Mouse (Mus musculus): ENCODE results near the gene Stard3.

Gene Stard3

DNA sequence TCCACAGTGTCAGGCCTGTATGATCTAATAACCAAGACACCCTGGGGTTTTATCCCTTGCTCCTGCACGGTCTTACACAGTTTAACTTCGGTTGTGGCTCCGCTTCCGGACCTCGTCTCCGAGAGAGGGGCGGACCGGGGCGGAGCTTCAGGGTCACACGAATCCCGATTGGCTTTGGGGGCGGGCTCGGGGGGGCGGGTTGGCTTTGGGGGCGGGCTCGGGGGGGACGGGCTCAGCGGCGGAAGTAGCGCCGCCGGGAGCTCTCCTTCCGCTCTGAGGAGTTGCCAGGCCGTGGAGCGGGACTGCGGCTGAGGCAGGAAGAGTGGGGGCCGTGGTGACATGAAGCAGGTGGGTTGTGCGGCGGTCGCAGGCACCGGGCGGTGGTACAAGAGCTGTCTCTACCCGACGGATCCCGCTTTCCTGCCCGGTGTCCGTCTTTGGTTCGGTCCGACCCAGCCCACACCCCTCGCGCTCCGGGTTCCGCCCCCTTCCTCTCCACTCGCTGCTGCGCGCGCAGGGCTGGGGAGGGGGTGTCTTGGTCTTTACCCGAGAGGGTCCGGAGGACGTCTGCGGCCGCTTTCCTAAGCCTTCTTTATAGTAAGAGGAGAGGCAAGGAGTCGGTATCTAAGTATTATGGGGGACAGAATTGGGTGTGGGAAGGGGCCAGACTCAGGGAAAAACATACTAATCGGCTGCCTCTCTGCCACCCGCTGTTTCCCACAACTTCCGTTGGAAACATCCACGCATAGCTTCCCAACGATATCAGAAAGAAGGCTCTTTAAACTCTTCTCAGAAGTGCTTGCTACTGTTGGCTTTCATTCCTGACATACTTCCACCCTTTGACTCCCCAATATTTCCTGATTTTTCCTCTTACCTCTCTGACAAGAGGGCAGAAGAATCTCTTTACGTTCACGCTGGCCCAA, at the start of gene Stard3:
Gene Stard3, plus strand, starts transcription at position 208 of the 923 bp plus-strand sequence.
- POLR2A ChIA-PET: interaction anchor here (0.5 to 3.3 kb wide), 66 partner anchors 8 to 588 kb away, joined by 3 to 28 read pairs (median 4); partner anchors contain the start of genes Ormdl3 (in 2 of the 4), Pgap3 (in 2 of the 4), Ppp1r1b (in 2 of the 4) and Tcap (in 2 of the 4)

DNA sequence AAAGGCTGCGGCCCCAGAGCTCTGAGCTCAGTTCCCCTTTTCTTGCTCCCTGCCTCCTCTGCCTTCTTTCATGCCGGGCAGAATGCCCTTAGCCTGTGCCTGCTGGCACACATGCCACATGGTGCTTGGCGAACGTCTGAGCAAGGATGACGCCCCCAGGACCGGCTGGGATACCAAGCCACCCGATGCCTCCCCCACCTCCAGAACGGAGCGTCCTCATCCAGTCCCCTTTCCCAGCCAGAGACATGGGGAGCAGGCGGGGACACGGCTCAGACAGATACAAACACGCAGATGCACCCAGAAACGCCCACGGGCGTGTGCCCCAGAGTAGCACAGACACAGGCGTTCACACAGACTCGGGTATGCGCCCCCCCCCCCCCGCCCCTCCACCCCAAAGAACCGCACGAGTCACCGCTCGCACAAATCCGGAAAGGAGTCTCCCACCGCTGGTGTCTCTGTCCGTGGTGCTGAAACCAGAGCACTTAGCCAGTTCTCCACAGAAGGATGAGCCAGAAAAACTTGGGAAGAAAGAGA, 44.3 kb upstream of the Stard3 start:
- CTCF ChIA-PET: interaction anchor here in 1 of 4 experiments (1.0 kb wide), 1 partner anchor 29 kb away, joined by 4 read pairs; no protein-coding TSS in a partner anchor

More for the DNA sequence above, at the start of gene Stard3:
- CTCF ChIA-PET: interaction anchor here (0.5 to 2.1 kb wide), 39 partner anchors 8 to 1001 kb away, joined by 3 to 38 read pairs (median 4); partner anchors contain the start of genes Ppp1r1b (in 2 of the 4), Erbb2 (in 1 of the 4), Mien1 (in 1 of the 4) and Ormdl3 (in 1 of the 4)

DNA sequence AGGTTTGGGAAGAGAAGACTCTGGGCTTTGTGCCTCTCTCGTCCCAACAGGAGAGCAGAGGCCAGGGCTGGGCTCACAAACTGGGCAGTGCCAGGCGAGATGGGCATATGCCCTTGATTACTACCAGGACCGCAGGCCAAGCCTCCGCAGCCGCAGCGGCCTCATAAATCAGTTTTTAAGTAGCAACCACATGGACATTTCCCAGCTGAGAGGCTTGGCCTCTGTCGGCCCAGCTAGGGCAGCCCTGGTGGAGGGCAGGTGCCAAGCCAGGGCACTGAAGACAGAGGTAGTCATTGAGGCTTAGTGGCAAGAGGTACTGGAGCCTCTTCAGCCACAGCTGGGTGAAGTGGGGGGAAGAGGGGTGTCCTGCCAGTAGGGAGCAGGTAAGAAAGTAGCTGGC, 40.7 kb upstream of the Stard3 start:
- ChIA-PET POLR2A (interaction anchor here in 1 of 4 experiments (0.6 to 1.0 kb wide), 2 partner anchors 46 to 275 kb away, joined by 3 read pairs; no protein-coding TSS in a partner anchor), CTCF (interaction anchor here in 3 of 4 experiments (0.6 to 1.0 kb wide), 7 partner anchors 10 to 742 kb away, joined by 3 to 12 read pairs (median 4); partner anchors contain the start of gene Srcin1 (in 1 of the 3))

More for the DNA sequence above, 44.3 kb upstream of the Stard3 start:
- POLR2A ChIA-PET: interaction anchor here in 1 of 4 experiments (0.5 to 0.6 kb wide), 2 partner anchors 10 to 494 kb away, joined by 3 to 6 read pairs; no protein-coding TSS in a partner anchor

DNA sequence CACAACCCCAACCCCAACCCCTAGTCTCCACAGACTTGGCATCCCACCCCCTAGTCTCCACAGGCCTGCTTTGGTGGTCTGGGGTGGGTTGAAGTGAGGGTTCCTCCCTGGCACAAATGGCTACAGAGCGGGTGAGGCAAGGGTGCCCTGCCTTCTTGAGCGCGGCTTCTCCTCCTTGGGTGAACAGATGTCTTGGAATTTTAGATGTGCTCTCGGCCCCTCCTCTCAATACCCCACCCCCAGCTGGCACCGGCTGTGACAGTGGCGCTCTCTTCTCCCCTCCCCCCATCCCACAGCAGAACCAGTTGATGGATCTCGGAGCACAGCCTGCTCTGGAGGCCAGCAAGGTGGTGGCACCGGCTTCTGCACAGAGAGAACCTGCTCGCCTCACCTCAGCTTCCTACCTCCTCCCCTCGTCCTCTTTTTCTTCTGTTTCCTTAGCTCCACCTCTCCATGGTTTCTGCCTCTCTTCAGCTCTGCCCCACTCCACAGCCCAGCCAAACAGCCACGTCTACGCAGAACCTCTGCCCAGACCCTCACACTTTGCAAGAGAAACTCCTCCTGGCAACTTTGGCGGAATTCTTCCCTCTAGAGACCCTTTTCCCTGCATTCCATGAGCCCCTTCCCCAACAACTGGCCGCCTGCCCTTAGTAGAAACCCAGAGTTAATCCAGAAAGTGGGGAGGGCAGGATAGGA, 39.6 kb upstream of the Stard3 start:
- POLR2A ChIA-PET: no interaction called here

DNA sequence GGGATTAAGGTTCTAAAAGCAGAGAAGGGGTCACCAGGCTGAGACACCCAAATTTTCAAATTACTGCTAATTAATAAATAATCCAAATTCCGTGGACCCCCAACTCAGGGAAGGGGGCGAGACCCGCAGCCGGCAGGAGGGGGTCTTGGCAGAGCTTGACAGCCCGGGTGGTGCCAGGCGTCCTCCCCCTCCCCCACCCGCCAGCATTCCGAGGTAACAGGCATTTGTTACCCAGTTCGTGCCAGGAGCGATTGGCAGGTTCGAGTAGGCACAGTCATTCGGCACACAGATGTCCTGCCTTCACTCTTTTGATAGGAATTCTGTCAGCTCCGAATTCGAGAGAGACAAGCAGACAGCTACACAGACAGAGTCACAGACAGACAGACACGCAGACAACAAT, 39.0 kb upstream of the Stard3 start:
- ChIA-PET POLR2A (no interaction called here), CTCF (interaction anchor here in 1 of 4 experiments (1.3 kb wide), 1 partner anchor 23 kb away, joined by 4 read pairs; no protein-coding TSS in a partner anchor)

More for the DNA sequence above, 39.6 kb upstream of the Stard3 start:
- CTCF ChIA-PET: interaction anchor here in 2 of 4 experiments (0.6 to 0.9 kb wide), 2 partner anchors 24 to 385 kb away, joined by 5 read pairs; no protein-coding TSS in a partner anchor

DNA sequence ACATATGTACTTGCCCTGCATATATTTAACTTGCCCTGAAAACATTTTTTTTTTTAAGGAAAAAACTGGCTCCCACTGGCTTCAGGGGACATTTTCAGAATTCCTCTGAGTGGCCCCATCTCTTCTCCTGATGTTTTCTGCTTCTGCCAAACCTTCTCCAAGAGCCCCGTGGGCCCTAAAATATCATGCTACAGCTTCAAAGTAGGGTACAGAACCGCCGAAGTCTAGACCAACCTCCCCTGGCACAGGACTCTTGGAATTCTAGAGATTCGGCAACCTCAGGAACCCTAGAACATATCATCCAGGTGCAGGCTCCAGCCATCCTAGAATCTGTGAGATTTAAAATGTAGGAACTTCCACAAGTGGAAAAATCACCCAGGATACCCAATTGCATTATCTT, 38.6 kb upstream of the Stard3 start:
- ChIA-PET POLR2A (interaction anchor here in 1 of 4 experiments (1.4 kb wide), 1 partner anchor 9 kb away, joined by 3 read pairs; no protein-coding TSS in a partner anchor), CTCF (interaction anchor here in 3 of 4 experiments (1.3 to 1.5 kb wide), 1 partner anchor 23 kb away, joined by 4 to 6 read pairs (median 4); no protein-coding TSS in a partner anchor)

DNA sequence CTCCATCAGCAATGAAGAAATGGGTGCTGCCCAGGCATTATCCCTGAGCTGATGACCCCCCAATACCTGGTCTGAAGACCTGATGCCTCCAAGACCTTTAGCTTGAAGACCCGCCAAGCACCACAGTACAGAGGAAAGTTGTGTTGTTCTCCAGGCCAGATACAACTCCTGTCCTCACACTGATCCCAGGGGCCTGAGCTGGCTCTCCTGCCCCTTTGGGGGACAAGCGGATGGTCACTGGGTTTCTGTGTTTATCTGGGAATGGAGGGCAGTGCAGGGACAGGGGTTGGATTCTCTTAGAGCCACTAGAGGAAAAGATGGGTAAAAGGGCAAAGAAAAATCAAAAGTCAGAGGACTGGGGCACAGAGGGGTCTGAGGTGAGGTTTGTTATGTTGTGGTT, 38.2 kb upstream of the Stard3 start:
- POLR2A ChIA-PET: interaction anchor here in 1 of 4 experiments (1.0 to 1.4 kb wide), 2 partner anchors 9 to 15 kb away, joined by 3 read pairs; no protein-coding TSS in a partner anchor
- CTCF ChIA-PET: interaction anchor here (0.6 to 1.5 kb wide), 4 partner anchors 15 to 98 kb away, joined by 3 to 13 read pairs (median 4); no protein-coding TSS in a partner anchor

DNA sequence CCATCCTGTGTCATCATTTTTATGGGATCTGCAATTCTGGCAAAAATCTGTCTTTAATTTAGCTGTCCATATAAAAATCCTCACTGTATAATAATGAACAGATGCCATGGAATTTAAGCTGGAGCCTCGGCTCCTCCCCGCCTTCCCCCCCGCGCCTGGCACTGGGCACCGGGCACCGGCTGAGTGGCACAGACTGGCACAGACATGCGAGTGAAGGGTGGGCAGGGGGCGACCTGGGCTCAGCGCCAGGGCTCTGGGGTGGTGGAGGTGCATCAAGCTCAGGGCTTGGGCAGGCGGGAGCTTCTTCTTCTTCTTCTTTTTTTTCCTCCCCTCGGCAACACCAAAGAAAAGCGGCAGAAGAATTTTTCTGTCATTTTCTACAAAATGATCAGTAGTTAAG, 37.8 kb upstream of the Stard3 start:
- ChIA-PET CTCF (interaction anchor here (0.6 to 1.5 kb wide), 5 partner anchors 15 to 98 kb away, joined by 3 to 13 read pairs (median 4); no protein-coding TSS in a partner anchor), POLR2A (interaction anchor here in 1 of 4 experiments (1.0 to 1.4 kb wide), 2 partner anchors 8 to 14 kb away, joined by 3 read pairs; no protein-coding TSS in a partner anchor)

DNA sequence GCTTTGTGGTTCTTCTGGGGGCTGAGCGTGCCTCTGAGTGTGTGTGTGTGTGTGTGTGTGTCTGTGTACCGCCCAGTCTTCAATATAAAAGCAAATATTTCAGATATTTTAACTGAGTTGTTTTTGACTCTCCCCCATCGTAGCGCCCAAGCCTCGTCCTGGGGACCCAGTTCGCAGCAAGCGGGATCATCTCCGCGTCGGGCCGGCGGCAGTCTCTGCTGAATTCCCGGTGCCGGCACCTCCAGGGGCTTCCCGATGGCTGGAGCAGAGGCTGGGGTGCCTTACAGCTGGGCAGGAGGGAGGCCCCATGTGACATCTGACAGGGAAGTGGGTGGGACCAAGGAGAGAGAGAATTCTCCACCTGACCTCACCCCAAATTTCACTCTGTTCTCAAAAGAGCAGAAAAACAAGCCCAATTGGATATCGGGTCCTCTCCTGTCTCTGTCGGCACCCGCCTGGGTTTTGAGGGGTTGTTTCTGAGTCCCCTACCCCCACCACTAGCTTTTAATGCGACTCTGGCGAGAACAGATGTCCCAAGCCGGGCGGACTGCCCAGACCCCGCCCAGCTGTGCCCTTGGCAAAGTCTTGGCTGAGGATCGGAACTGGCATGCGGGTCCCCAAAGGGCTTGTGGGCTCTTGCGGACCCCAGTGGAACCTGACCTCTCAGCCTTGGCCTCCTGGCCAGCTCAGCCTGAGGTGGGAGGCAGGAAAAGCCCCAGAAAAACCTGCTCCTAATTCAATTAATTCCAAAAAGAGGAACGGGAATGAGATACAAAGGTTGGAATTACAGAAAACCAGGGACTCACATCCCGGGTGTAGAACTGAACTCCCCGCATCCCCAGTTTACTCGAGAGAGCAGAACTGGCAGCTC, 37.1 kb upstream of the Stard3 start:
- CTCF ChIA-PET: interaction anchor here in 3 of 4 experiments (0.6 to 1.5 kb wide), 4 partner anchors 14 to 22 kb away, joined by 3 to 6 read pairs (median 3); no protein-coding TSS in a partner anchor
- POLR2A ChIA-PET: interaction anchor here in 1 of 4 experiments (1.0 to 1.4 kb wide), 2 partner anchors 8 to 14 kb away, joined by 3 read pairs; no protein-coding TSS in a partner anchor

DNA sequence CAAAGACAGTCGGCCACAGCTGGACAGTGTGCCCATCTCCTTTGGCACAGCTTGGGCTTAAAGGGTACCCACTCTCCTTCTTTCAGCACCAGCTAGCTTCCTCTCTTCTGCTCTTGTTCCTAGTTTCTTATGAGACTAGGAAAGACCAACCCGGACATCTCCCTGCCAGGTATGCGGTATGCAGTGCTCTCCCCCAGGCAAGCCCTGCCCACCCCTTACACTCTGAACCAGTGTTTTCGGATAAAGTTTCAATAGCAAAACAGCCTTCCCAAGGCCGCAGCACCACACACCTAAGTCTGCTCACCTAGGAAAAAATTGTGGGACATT, 36.5 kb upstream of the Stard3 start:
- ChIA-PET CTCF (interaction anchor here in 1 of 4 experiments (1.2 kb wide), 1 partner anchor 15 kb away, joined by 3 read pairs; no protein-coding TSS in a partner anchor), POLR2A (interaction anchor here in 1 of 4 experiments (1.1 kb wide), 1 partner anchor 17 kb away, joined by 5 read pairs; no protein-coding TSS in a partner anchor)

DNA sequence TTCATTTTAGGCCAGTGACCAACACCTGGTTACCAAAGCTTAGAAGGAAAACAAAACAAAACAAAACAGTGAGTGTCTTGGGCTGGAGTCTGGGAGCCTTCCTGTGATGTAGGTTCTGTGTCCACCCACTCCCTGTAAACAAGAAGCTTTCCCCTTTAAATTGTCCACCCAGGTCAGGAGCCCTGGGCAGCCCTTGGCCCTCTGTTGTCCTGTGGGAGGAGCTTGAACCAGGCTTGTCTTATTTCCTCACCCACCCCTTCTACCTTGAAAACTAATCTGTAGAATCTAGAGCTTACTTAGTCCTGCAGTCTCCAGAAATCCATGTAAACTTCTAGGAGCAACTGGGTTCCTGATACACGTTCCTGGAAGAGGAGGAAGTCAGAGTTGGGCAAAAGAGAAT, 36.0 kb upstream of the Stard3 start:
- POLR2A ChIA-PET: interaction anchor here in 1 of 4 experiments (0.7 to 1.1 kb wide), 2 partner anchors 16 to 331 kb away, joined by 3 to 5 read pairs; no protein-coding TSS in a partner anchor
- CTCF ChIA-PET: interaction anchor here (0.6 to 4.3 kb wide), 5 partner anchors 14 to 134 kb away, joined by 3 to 22 read pairs (median 3); no protein-coding TSS in a partner anchor

DNA sequence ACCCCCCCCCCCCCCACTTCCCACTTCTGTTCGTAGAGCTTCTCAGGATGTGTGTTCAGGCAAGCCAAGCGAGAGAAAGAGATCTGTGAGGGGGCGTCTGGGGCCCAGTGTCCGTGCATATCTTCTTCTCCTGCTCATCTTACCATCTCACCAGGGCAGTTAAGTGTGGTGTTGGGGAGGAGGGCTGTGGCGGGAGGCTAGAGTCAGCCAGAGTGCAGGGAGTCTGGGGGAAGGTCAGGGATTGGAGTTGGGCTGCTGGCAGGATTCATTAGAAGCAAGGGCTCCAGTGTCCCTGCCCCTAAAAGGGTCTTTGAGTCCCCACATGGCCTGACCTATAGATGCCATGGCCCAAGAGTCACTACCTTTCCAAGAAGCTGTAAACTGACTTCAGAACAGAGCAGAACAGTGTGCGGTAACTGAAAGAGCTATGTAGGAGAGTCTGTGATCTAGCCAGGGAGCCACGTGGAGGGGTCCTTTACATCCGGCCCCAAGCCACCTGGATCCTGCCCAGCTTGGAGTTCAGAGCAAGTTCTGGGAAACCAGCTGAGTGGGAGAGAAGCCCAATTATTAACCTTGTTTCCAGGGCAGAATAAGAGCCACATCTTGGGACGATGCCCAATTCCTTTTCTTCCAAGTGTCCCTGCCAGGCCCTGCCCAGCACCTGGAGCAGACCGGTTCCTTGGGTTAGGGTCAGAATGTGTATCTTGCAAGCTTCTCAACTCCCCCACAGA, 34.9 kb upstream of the Stard3 start:
- ChIA-PET CTCF (interaction anchor here (0.6 to 4.3 kb wide), 10 partner anchors 11 to 703 kb away, joined by 3 to 22 read pairs (median 3); no protein-coding TSS in a partner anchor), POLR2A (interaction anchor here in 2 of 4 experiments (0.6 to 1.2 kb wide), 2 partner anchors 23 to 414 kb away, joined by 3 read pairs; no protein-coding TSS in a partner anchor)

DNA sequence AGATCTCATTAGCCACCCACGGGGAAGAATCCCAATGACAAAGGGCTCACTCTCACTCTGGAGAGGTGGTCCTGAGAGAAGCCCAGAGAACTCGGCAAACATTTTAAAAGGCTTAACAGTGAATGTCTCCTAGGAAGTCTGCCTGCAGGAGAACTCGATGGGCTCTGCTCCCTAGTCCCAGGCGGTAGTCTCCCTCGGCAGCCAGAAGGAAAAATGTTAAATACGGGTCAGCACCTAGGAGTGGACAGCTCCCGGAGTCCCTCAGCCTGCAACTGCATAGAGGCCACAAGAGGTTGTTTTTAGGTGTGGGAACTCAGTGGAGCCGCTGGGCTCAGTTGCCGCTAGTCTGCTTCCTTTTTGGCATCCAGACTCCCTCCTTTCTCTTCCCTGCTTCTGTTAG, 34.2 kb upstream of the Stard3 start:
- ChIA-PET POLR2A (interaction anchor here in 1 of 4 experiments (1.2 kb wide), 1 partner anchor 23 kb away, joined by 3 read pairs; no protein-coding TSS in a partner anchor), CTCF (interaction anchor here in 3 of 4 experiments (0.9 to 4.3 kb wide), 8 partner anchors 11 to 48 kb away, joined by 3 to 22 read pairs (median 3); no protein-coding TSS in a partner anchor)

DNA sequence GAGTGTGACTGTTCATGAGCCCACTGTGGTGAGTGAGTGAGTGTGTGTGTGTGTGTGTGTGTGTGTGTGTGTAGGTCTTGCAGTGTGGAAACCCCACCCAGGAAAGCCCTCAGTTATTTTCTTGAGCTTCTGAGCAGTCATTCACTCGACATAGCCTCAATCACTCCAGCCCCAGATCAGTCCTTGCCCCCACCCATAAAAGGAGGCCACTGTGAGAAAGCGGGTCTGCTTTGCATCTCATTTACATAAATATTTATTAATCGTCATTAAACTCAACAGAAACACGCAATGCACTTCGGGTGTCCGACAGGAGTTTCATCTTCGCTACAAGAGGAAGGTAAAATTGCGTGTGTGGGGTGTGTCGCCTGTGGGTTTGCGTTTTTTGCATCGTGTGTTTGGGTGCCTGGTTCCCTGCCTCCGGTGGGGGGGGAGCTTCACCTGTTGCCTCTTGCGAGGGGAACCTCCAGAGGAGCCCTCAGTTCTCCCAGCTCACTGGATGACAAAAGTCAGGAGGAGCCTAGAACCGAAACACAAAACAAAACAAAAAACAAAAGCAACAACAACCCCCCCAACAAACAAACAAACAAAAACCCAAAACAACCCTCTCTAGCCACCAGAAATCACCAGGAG, 32.9 kb upstream of the Stard3 start:
- POLR2A ChIA-PET: interaction anchor here in 2 of 4 experiments (0.6 to 1.8 kb wide), 4 partner anchors 8 to 78 kb away, joined by 3 to 4 read pairs (median 3); no protein-coding TSS in a partner anchor
- CTCF ChIA-PET: interaction anchor here in 3 of 4 experiments (0.6 to 4.3 kb wide), 4 partner anchors 17 to 369 kb away, joined by 3 to 22 read pairs (median 4); no protein-coding TSS in a partner anchor

DNA sequence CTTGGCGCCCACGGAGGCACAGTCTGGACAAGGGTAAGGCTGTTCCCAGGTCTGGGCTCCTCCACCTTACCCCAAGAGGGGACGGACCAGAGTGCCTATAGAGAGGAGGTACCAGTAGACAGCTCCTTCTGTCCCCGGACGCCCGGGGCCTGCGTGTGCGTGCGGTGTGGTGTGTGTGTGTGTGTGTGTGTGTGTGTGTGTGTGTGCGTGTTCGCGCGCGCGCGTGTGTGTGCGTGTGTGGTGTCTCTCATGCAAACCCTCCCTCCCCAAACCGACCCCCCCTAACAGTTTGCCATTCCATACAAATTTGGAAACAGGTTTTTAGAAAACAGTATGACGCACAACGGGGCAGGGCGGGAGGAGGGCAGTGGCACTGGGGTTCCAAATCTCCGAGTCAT, 32.3 kb upstream of the Stard3 start:
- ChIA-PET CTCF (interaction anchor here in 2 of 4 experiments (0.7 to 4.3 kb wide), 3 partner anchors 16 to 26 kb away, joined by 3 to 22 read pairs (median 3); no protein-coding TSS in a partner anchor), POLR2A (interaction anchor here in 1 of 4 experiments (0.7 to 1.8 kb wide), 3 partner anchors 19 to 78 kb away, joined by 3 to 4 read pairs (median 3); no protein-coding TSS in a partner anchor)
